Mouse (Mus musculus) lung, adult 2 months (tissue): ENCODE results near the gene Mctp1.

Experiments
- CTCF ChIP-seq: fragments of 200-500 bp; IDR thresholded peaks from 2 replicates; pipeline ENCODE4 v1.5.1; 2011; ENCODE audit warnings: mild to moderate bottlenecking, low read length, control low read depth; ENCODE audit not compliant: insufficient read depth
- POLR2A ChIP-seq: fragments of 200-500 bp; IDR thresholded peaks from 2 replicates; pipeline ENCODE4 v1.6.1; 2011; ENCODE audit warnings: low read depth, mild to moderate bottlenecking, control low read depth, low read length, borderline replicate concordance; ENCODE audit errors: extremely low read depth

DNA sequence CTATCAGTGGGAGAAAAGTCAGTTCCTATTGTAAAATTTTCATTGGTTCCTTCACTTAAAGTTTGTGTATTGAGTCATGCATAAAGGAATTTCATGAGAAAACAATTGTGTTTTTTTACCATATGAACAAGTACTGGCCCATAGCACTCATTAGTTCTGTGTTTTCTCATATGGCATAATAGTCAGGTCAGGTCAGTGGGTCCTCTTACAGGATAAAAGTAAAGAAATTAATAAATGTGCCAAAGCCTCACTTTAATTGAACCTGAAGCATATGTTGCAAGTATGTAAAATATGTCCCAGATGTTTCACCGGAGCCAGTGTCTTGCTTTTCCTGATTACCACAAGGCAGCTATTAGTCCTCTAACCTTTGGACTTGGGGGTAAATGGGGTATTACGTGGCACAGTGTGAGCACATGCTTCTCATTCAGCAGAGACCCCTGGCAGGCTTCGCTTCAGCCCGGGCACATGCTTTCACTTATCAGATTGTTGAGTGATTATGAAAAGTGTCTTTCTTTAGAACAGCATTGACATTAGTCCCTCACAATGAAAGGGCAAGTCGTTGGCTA is 543.6 kb downstream of the Mctp1 start:
- no peak for TF ChIP-seq CTCF
- no peak for TF ChIP-seq POLR2A
